Mouse (Mus musculus) liver, embryonic 11.5 days (tissue): ENCODE results near the gene Bspry. TPM values are rescaled to one million over a fixed set of nuclear protein-coding genes. Genes with fewer than 3 reads are reported as not detected.

ENCODE experiments used
- ATAC-seq: fragments of 200-750 bp; cut with Nextera tagmentation; replicated peaks from 2 replicates; pipeline ENCODE4 v1.8.0; 2017; ENCODE audit warnings: moderate number of reproducible peaks, mild to moderate bottlenecking, moderate TSS enrichment, moderate library complexity; ENCODE audit not compliant: low FRiP score
- DNase-seq: peaks from one replicate; pipeline ENCODE4 v3.0.0-alpha.2; 2017; ENCODE audit warnings: low spot score
- H3K27ac ChIP-seq: fragments of 300-500 bp; sonication (generic); 2 replicates; pipeline ENCODE4 v1.5.1; 2014; ENCODE audit warnings: mild to moderate bottlenecking, low read depth, low read length, control low read depth
- H3K27me3 ChIP-seq: fragments of 300-500 bp; sonication (generic); replicated peaks from 2 replicates; pipeline ENCODE4 v1.6.1; 2014; ENCODE audit warnings: low read length, mixed read lengths; ENCODE audit not compliant: control insufficient read depth, insufficient read depth
- H3K36me3 ChIP-seq: fragments of 300-500 bp; sonication (generic); 2 replicates; pipeline ENCODE4 v1.6.1; 2014; ENCODE audit warnings: mild to moderate bottlenecking, low read length, moderate library complexity, mixed read lengths; ENCODE audit not compliant: control insufficient read depth, insufficient read depth
- H3K4me1 ChIP-seq: fragments of 300-500 bp; sonication (generic); replicated peaks from 2 replicates; pipeline ENCODE4 v1.6.1; 2014; ENCODE audit warnings: low read length, mixed read lengths; ENCODE audit not compliant: control insufficient read depth, insufficient read depth
- H3K4me2 ChIP-seq: fragments of 300-500 bp; sonication (generic); 2 replicates; pipeline ENCODE4 v1.6.1; 2014; ENCODE audit warnings: mild to moderate bottlenecking, control low read depth, moderate library complexity
- H3K4me3 ChIP-seq: fragments of 300-500 bp; sonication (generic); 2 replicates; pipeline ENCODE4 v1.5.1; 2014; ENCODE audit warnings: low read depth, low read length, control low read depth
- H3K9ac ChIP-seq: fragments of 300-500 bp; sonication (generic); 2 replicates; pipeline ENCODE4 v1.6.1; 2014; ENCODE audit warnings: low read depth, low read length, control low read depth
- H3K9me3 ChIP-seq: fragments of 300-500 bp; sonication (generic); 2 replicates; pipeline ENCODE4 v1.6.1; 2016; ENCODE audit warnings: low read length, inconsistent platforms, mixed read lengths; ENCODE audit not compliant: control insufficient read depth
- WGBS: fragments of 180-500 bp; shearing (Covaris S2); extraction: QIAGEN DNeasy Blood & Tissue Kit; methylation state at CpG from one replicate; pipeline ENCODE4 v1.1.7; 2014; 5-methylcytosine and 5-hydroxymethylcytosine counted together
- polyA plus RNA-seq: library from polyadenylated mRNA; unstranded; fragments of >200 nt; fragmentation: Nextera tagmentation; extraction: Ambion mirVana; gene quantifications from 2 replicates; pipeline ENCODE4 v1.2.1, GENCODE M21; 2014

Gene Bspry
- polyA plus RNA-seq, 1 experiment from 2014 or later, result 0.48 TPM

- no peak overlapping the region for H3K4me3 ChIP-seq
- DNase-seq (no peak), ATAC-seq (no peak)
- no peaks in the 10 kb centered on the region for H3K9me3 ChIP-seq
- H3K4me1 ChIP-seq, result peaks cover 6% of the 10 kb centered on the region
- H3K27ac ChIP-seq, result no peak overlapping the region
- H3K27me3 ChIP-seq, result no peaks in the 10 kb centered on the region
- no peak overlapping the region for H3K4me2 ChIP-seq
- 84% methylated on average over 5 of the region's 5 CpGs for WGBS
- no peak overlapping the region for H3K9ac ChIP-seq
- H3K36me3 ChIP-seq, result no peaks in the 10 kb centered on the region
Measured at GRCm38 (mm10) chr4:62487172-62487571, 7.3 kb downstream of the Bspry start.

GRCm38 (mm10) chr4:62487914-62488313 lies 8.1 kb downstream of the Bspry start:
- ATAC-seq (no peak), DNase-seq (no peak)
- H3K9ac ChIP-seq, result no peak overlapping the region
- peaks cover 6% of the 10 kb centered on the region for H3K4me1 ChIP-seq
- 80% methylated on average over 2 of the region's 2 CpGs for WGBS
- H3K4me2 ChIP-seq, result no peak overlapping the region
- H3K9me3 ChIP-seq, result no peaks in the 10 kb centered on the region
- H3K4me3 ChIP-seq, result no peak overlapping the region
- H3K27ac ChIP-seq, result no peak overlapping the region
- no peaks in the 10 kb centered on the region for H3K27me3 ChIP-seq
- no peaks in the 10 kb centered on the region for H3K36me3 ChIP-seq

DNA sequence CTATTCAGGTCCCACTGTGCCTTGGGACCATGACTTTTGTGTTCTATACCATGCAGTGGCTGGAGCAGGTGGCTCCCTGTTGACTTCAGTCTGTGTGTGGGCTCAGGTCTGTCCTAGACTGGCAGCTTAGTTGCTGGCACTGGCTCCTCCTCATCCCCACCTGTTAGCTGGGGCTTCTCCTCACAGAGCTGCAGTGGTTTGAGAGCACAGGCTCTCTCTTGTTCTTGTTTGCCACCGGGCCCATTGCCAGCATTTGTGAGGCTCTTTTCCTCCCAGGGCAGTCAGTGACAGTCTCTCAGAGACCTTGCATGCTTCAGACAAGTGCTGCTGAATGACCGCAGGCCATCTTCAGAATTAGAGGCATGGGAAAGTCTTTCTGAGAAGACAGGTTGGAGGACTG lies 12.8 kb downstream of the Bspry start:
- ATAC-seq, result no peak
- 76% methylated on average over 2 of the region's 2 CpGs for WGBS

GRCm38 (mm10) chr4:62494230-62494629 lies 14.4 kb downstream of the Bspry start:
- Histone ChIP-seq H3K4me1 (no peaks in the 10 kb centered on the region), H3K36me3 (0 out of 2 replicates have a peak, but pooled peaks cover 2% of the 10 kb centered on the region), H3K27ac (no peak overlapping the region), H3K9me3 (no peaks in the 10 kb centered on the region), H3K27me3 (no peaks in the 10 kb centered on the region), H3K4me2 (no peak overlapping the region), H3K4me3 (no peak overlapping the region), H3K9ac (no peak overlapping the region)
- ATAC-seq, result no peak
- WGBS, result 55% methylated on average over 9 of the region's 9 CpGs
- no peak for DNase-seq

More for the DNA sequence above, 12.8 kb downstream of the Bspry start:
- no peaks in the 10 kb centered on the region for H3K9me3 ChIP-seq
- H3K9ac ChIP-seq, result no peak overlapping the region
- H3K36me3 ChIP-seq, result no peaks in the 10 kb centered on the region
- H3K27me3 ChIP-seq, result no peaks in the 10 kb centered on the region
- DNase-seq, result no peak
- H3K27ac ChIP-seq, result no peak overlapping the region
- no peaks in the 10 kb centered on the region for H3K4me1 ChIP-seq
- H3K4me3 ChIP-seq, result no peak overlapping the region
- no peak overlapping the region for H3K4me2 ChIP-seq

DNA sequence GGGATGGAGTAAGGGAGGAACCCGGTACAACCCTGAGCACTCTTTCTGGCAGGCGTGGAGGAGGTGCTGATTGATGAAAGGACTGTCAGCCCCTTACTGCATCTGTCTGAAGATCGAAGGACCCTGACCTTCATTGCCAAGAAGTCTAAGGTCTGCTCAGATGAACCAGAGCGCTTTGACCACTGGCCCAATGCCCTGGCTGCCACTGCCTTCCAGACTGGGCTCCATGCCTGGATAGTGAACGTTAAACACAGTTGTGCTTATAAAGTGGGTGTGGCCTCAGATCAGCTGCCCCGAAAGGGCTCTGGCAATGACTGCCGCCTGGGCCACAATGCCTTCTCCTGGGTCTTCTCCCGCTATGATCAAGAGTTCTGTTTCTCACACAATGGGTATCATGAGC lies 16.1 kb downstream of the Bspry start:
- DNase-seq, result no peak
- Histone ChIP-seq H3K4me3 (no peak overlapping the region), H3K27me3 (no peaks in the 10 kb centered on the region), H3K36me3 (0 out of 2 replicates have a peak, but pooled peaks cover 6% of the 10 kb centered on the region), H3K27ac (no peak overlapping the region), H3K9ac (no peak overlapping the region), H3K4me1 (no peaks in the 10 kb centered on the region), H3K4me2 (no peak overlapping the region), H3K9me3 (no peaks in the 10 kb centered on the region)
- no peak for ATAC-seq
- WGBS, result 72% methylated on average over 8 of the region's 8 CpGs

GRCm38 (mm10) chr4:62496815-62497214 lies 17.0 kb downstream of the Bspry start:
- DNase-seq (no peak), ATAC-seq (no peak)
- WGBS, result 76% methylated on average over 8 of the region's 8 CpGs

DNA sequence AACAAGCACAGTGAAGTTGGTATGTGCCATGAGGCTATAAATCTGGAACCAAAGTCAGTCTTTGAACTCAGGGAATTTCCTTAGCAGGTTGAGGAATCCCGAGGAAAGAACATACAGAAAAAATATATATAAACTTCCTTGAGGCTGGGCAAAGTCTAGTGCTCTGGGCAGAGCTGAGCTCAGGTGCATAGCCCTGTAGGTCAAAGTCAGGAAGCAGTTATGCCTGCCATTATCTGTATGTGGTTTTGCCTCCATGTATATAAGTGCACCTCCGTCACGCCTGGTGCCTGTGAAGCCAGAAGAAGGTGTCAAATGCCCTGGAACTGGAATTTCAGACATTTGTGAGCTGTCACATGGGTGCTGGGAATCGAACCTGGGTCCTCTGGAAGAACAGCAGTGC lies 20.9 kb downstream of the Bspry start:
- Histone ChIP-seq H3K27me3 (no peaks in the 10 kb centered on the region), H3K36me3 (0 out of 2 replicates have a peak, but pooled peaks cover 6% of the 10 kb centered on the region), H3K9me3 (no peaks in the 10 kb centered on the region), H3K9ac (no peak overlapping the region), H3K4me3 (no peak overlapping the region), H3K4me1 (peaks cover 9% of the 10 kb centered on the region), H3K4me2 (no peak overlapping the region), H3K27ac (no peak overlapping the region)
- ATAC-seq, result no peak
- WGBS, result 81% methylated on average over 4 of the region's 4 CpGs
- no peak for DNase-seq

More at GRCm38 (mm10) chr4:62496815-62497214, 17.0 kb downstream of the Bspry start:
- H3K27ac ChIP-seq, result no peak overlapping the region
- H3K9ac ChIP-seq, result no peak overlapping the region
- no peaks in the 10 kb centered on the region for H3K9me3 ChIP-seq
- H3K4me3 ChIP-seq, result no peak overlapping the region
- H3K27me3 ChIP-seq, result no peaks in the 10 kb centered on the region
- no peak overlapping the region for H3K4me2 ChIP-seq
- H3K36me3 ChIP-seq, result 0 out of 2 replicates have a peak, but pooled peaks cover 6% of the 10 kb centered on the region
- 0 out of 2 replicates have a peak, but pooled peaks cover 4% of the 10 kb centered on the region for H3K4me1 ChIP-seq

GRCm38 (mm10) chr4:62501534-62501933 lies 21.7 kb downstream of the Bspry start:
- H3K9me3 ChIP-seq, result no peaks in the 10 kb centered on the region
- peak overlapping the region; percentile 66 for H3K4me2 ChIP-seq
- 0 out of 2 replicates have a peak, but pooled peaks cover 6% of the 10 kb centered on the region for H3K36me3 ChIP-seq
- peak overlapping the region; percentile 76 for H3K4me3 ChIP-seq
- H3K4me1 ChIP-seq, result peaks cover 9% of the 10 kb centered on the region
- no peaks in the 10 kb centered on the region for H3K27me3 ChIP-seq
- DNase-seq (no peak), ATAC-seq (no peak)
- H3K27ac ChIP-seq, result no peak overlapping the region
- peak overlapping the region; percentile 70 for H3K9ac ChIP-seq
- WGBS, result 6% methylated on average over 7 of the region's 7 CpGs

GRCm38 (mm10) chr4:62501964-62502732 lies 22.3 kb downstream of the Bspry start:
- DNase-seq (peak; percentile 92), ATAC-seq (peak; percentile 89)
- no peaks in the 10 kb centered on the region for H3K9me3 ChIP-seq
- peak overlapping the region; percentile 66 for H3K4me2 ChIP-seq
- 0 out of 2 replicates have a peak overlapping the region, but pooled peaks have one; percentile 1 for H3K27ac ChIP-seq
- H3K9ac ChIP-seq, result peak overlapping the region; percentile 70
- 0 out of 2 replicates have a peak, but pooled peaks cover 6% of the 10 kb centered on the region for H3K36me3 ChIP-seq
- WGBS, result 2% methylated on average over 38 of the region's 38 CpGs
- H3K27me3 ChIP-seq, result no peaks in the 10 kb centered on the region
- peaks cover 9% of the 10 kb centered on the region for H3K4me1 ChIP-seq
- H3K4me3 ChIP-seq, result peak overlapping the region; percentile 76
